In the genomic region with DNA sequence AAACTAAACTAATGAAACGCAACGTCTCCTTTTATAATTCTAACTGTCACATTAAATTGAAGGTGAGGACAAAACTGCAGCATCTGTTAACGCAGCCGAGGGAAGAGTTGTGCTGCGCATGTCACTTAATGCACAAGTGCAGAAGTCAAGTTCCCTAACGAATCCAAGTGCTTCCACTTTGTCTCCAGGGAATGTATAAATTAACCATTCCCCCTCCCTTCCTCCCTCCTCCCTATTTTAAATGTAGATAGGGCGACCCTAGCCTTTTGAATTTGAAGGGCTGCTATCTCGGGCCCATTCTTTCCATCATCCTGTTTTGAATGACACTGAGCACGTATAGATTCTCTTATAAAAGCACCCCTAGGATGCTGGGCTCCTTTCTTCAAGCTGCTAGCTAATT, we compare ENCODE assay signal across 8 mouse cellular contexts. TPM values are rescaled to one million over a fixed set of nuclear protein-coding genes. Genes with fewer than 3 reads are reported as not detected.
DNase-seq lines count a peak whose midpoint lies in the region; ATAC-seq and TF ChIP-seq lines count a peak whose summit lies in the region.

No protein-coding gene starts in this region.

- 0 out of 2 replicates have a peak overlapping the region, but pooled peaks have one; percentile 97 for H3K9ac ChIP-seq in kidney, postnatal 0 days (ENCODE audit: low read depth, low read length)
- peak overlapping the region; percentile 96; the same call in 1 of the 2 replicates for H3K9ac ChIP-seq in hindbrain, postnatal 0 days (replicated peaks; ENCODE audit: low read length)
- peak overlapping the region; percentile 95 for H3K9ac ChIP-seq in neural tube, embryonic 12.5 days

- no peaks in the 10 kb centered on the region for H3K36me3 ChIP-seq in kidney, postnatal 0 days (ENCODE audit: insufficient read depth, low read length)
- H3K36me3 ChIP-seq in hindbrain, postnatal 0 days (ENCODE audit: insufficient read depth, low read length) = no peaks in the 10 kb centered on the region
- no peaks in the 10 kb centered on the region for H3K36me3 ChIP-seq in neural tube, embryonic 12.5 days

- H3K27ac ChIP-seq in kidney, postnatal 0 days = peak overlapping the region; percentile 98
- H3K27ac ChIP-seq in hindbrain, postnatal 0 days = no peak overlapping the region
- H3K27ac ChIP-seq in neural tube, embryonic 12.5 days = no peak overlapping the region

- 19% methylated on average over 9 of the region's 9 CpGs for WGBS in kidney, postnatal 0 days
- 8% methylated on average over 9 of the region's 9 CpGs for WGBS in hindbrain, postnatal 0 days
- WGBS in neural tube, embryonic 12.5 days = 4% methylated on average over 9 of the region's 9 CpGs

- no peak for ATAC-seq in kidney, postnatal 0 days (replicated peaks; ENCODE audit: low FRiP score, low read depth)
- ATAC-seq in hindbrain, postnatal 0 days = no peak
- ATAC-seq in neural tube, embryonic 12.5 days (ENCODE audit: low FRiP score, low read depth) = no peak
- no peak for ATAC-seq in erythroid progenitor cell, adult 5-6 weeks (replicated peaks; ENCODE audit: low FRiP score, poor library complexity, severe bottlenecking)

- no peak for TF ChIP-seq CTCF in kidney, postnatal 0 days (IDR thresholded peaks at IDR 0.05; ENCODE audit: low read depth)
- no peak for TF ChIP-seq CTCF in hindbrain, postnatal 0 days (IDR thresholded peaks at IDR 0.05; ENCODE audit: low read depth)

- H3K9me3 ChIP-seq in kidney, postnatal 0 days (replicated peaks; ENCODE audit: low read length) = no peaks in the 10 kb centered on the region
- no peaks in the 10 kb centered on the region for H3K9me3 ChIP-seq in hindbrain, postnatal 0 days (ENCODE audit: low read length)
- no peaks in the 10 kb centered on the region for H3K9me3 ChIP-seq in neural tube, embryonic 12.5 days

- peak overlapping the region; percentile 100 for H3K4me2 ChIP-seq in kidney, postnatal 0 days (ENCODE audit: low read length)
- H3K4me2 ChIP-seq in hindbrain, postnatal 0 days (ENCODE audit: low read depth, low read length) = peak overlapping the region; percentile 99
- peak overlapping the region; percentile 93 for H3K4me2 ChIP-seq in neural tube, embryonic 12.5 days (replicated peaks)

- H3K4me1 ChIP-seq in kidney, postnatal 0 days (replicated peaks; ENCODE audit: insufficient read depth, low read length) = peaks cover 16% of the 10 kb centered on the region; the same call in 1 of the 2 replicates
- 0 out of 2 replicates have a peak, but pooled peaks cover 7% of the 10 kb centered on the region for H3K4me1 ChIP-seq in hindbrain, postnatal 0 days (ENCODE audit: insufficient read depth, low read length)
- peaks cover 22% of the 10 kb centered on the region for H3K4me1 ChIP-seq in neural tube, embryonic 12.5 days

- no peak for DNase-seq in kidney, postnatal 0 days (ENCODE audit: low spot score)
- no peak for DNase-seq in kidney, postnatal 4 days
- DNase-seq in embryo, embryonic 10.5 days (ENCODE audit: low spot score) = peak; percentile 79
- peak; percentile 15 for DNase-seq in hindbrain, postnatal 0 days (ENCODE audit: low spot score)
- no peak for DNase-seq in cerebellum, adult 9-10 months
- DNase-seq in cerebellum, adult 11 months = no peak

- H3K4me3 ChIP-seq in kidney, postnatal 0 days (replicated peaks; ENCODE audit: low read depth, low read length) = peak overlapping the region; percentile 92
- peak overlapping the region; percentile 89 for H3K4me3 ChIP-seq in hindbrain, postnatal 0 days (ENCODE audit: low read length)
- peak overlapping the region; percentile 79 for H3K4me3 ChIP-seq in neural tube, embryonic 12.5 days

- no peaks in the 10 kb centered on the region for H3K27me3 ChIP-seq in kidney, postnatal 0 days (ENCODE audit: insufficient read depth, low read length)
- no peaks in the 10 kb centered on the region for H3K27me3 ChIP-seq in hindbrain, postnatal 0 days (ENCODE audit: insufficient read depth, low read length)
- H3K27me3 ChIP-seq in neural tube, embryonic 12.5 days (replicated peaks) = no peaks in the 10 kb centered on the region

RNA-seq across cellular contexts. Expression of a gene that starts 1.2 kb away (rescaled TPM):
- polyA plus RNA-seq in kidney, postnatal 0 days (2015; fragmentation: Nextera tagmentation; extraction: Ambion mirVana) = 2.8 TPM in 2 replicates
- total RNA-seq in hindbrain, postnatal 0 days (2014; rRNA removed) = 10.7 and 11.9 TPM in 2 replicates
- 1.5 and 2.2 TPM in 2 replicates for polyA plus RNA-seq in hindbrain, postnatal 0 days (2015; fragmentation: Nextera tagmentation; extraction: Ambion mirVana)
- 5.2 and 6.1 TPM in 2 replicates for polyA plus RNA-seq in neural tube, embryonic 12.5 days (2016; fragmentation: Nextera tagmentation; extraction: Ambion mirVana)
- 0.42 and 5.4 TPM in 2 replicates for total RNA-seq in erythroid progenitor cell, adult 5-6 weeks (2015; ENCODE audit: low replicate concordance)
- total RNA-seq in erythroid progenitor cell, adult 5-6 weeks (2017; ENCODE audit: low replicate concordance) = 0.13 and 2.6 TPM in 2 replicates

RNA-seq across cellular contexts. Expression of a gene that starts 46.4 kb away (rescaled TPM):
- 11.8 and 17.4 TPM in 2 replicates for polyA plus RNA-seq in kidney, postnatal 0 days (2015; fragmentation: Nextera tagmentation; extraction: Ambion mirVana)
- 6.3 and 30.1 TPM in 2 replicates for total RNA-seq in hindbrain, postnatal 0 days (2014; rRNA removed)
- polyA plus RNA-seq in hindbrain, postnatal 0 days (2015; fragmentation: Nextera tagmentation; extraction: Ambion mirVana) = 18.1 and 18.9 TPM in 2 replicates
- polyA plus RNA-seq in neural tube, embryonic 12.5 days (2016; fragmentation: Nextera tagmentation; extraction: Ambion mirVana) = 13.2 and 16.2 TPM in 2 replicates
- total RNA-seq in erythroid progenitor cell, adult 5-6 weeks (2015; ENCODE audit: low replicate concordance) = 41.8 TPM in 1 of 2 replicates, not detected in the other
- not detected in 2 replicates for total RNA-seq in erythroid progenitor cell, adult 5-6 weeks (2017; ENCODE audit: low replicate concordance)

Comparison
In these comparisons a context has a peak if more than half of its experiments do, and no peak if none do; other contexts are left out.
1. DNase-seq: peak in embryo, embryonic 10.5 days (single experiment) and hindbrain, postnatal 0 days (single experiment); none in kidney, postnatal 0 days (single experiment), kidney, postnatal 4 days (0 of 2), cerebellum, adult 9-10 months (single experiment) and cerebellum, adult 11 months (single experiment).
2. Peak in every context shown above with its lines, with median percentiles within 50 percentile points of each other: H3K4me2 ChIP-seq, H3K4me3 ChIP-seq and H3K9ac ChIP-seq.